Mouse (Mus musculus) testis, adult 2 months (tissue): ENCODE results near the gene Ninj1.

Experiments
- CTCF ChIP-seq: fragments of 200-500 bp; IDR thresholded peaks from 2 replicates; pipeline ENCODE4 v1.5.1; 2012; ENCODE audit warnings: low read depth, mild to moderate bottlenecking, inconsistent platforms, low read length, moderate library complexity; ENCODE audit not compliant: control insufficient read depth, insufficient read depth, insufficient replicate concordance
- POLR2A ChIP-seq: fragments of 200-500 bp; IDR thresholded peaks from 2 replicates; pipeline ENCODE4 v1.6.1; 2012; ENCODE audit warnings: low read depth, mild to moderate bottlenecking, inconsistent platforms, low read length, moderate library complexity; ENCODE audit not compliant: control insufficient read depth

GRCm38 (mm10) chr13:49158040-49158713, 29.1 kb upstream of the Ninj1 start:
- TF ChIP-seq CTCF (no peak), POLR2A (no peak)
